Mouse (Mus musculus) heart, embryonic 12.5 days (tissue): Measurements from ENCODE around the gene Lmntd1. TPM values are rescaled to one million over a fixed set of nuclear protein-coding genes. Genes with fewer than 3 reads are reported as not detected.

Experiments
- ATAC-seq: fragments of 200-750 bp; cut with Nextera tagmentation; 2 replicates; pipeline ENCODE4 v1.8.0; 2017; ENCODE audit warnings: moderate TSS enrichment, moderate library complexity; ENCODE audit not compliant: insufficient number of reproducible peaks, low FRiP score
- H3K27ac ChIP-seq: fragments of 300-500 bp; sonication (generic); 2 replicates; pipeline ENCODE4 v1.5.1; 2016; ENCODE audit warnings: mild to moderate bottlenecking, moderate library complexity; ENCODE audit not compliant: poor library complexity, severe bottlenecking
- H3K27me3 ChIP-seq: fragments of 300-500 bp; sonication (generic); replicated peaks from 2 replicates; pipeline ENCODE4 v1.6.1; 2016; ENCODE audit warnings: mild to moderate bottlenecking, moderate library complexity
- H3K36me3 ChIP-seq: fragments of 300-500 bp; sonication (generic); 2 replicates; pipeline ENCODE4 v1.6.1; 2016; ENCODE audit warnings: mild to moderate bottlenecking, moderate library complexity
- H3K4me1 ChIP-seq: fragments of 300-500 bp; sonication (generic); replicated peaks from 2 replicates; pipeline ENCODE4 v1.6.1; 2016; ENCODE audit warnings: mild to moderate bottlenecking
- H3K4me2 ChIP-seq: fragments of 300-500 bp; sonication (generic); 2 replicates; pipeline ENCODE4 v1.6.1; 2016; ENCODE audit warnings: mild to moderate bottlenecking, moderate library complexity
- H3K4me3 ChIP-seq: fragments of 300-500 bp; sonication (generic); 2 replicates; pipeline ENCODE4 v1.5.1; 2016; ENCODE audit warnings: mild to moderate bottlenecking
- H3K9ac ChIP-seq: fragments of 300-500 bp; sonication (generic); 2 replicates; pipeline ENCODE4 v1.6.1; 2016; ENCODE audit warnings: mild to moderate bottlenecking, moderate library complexity
- H3K9me3 ChIP-seq: fragments of 300-500 bp; sonication (generic); replicated peaks from 2 replicates; pipeline ENCODE4 v1.6.1; 2016; ENCODE audit warnings: mild to moderate bottlenecking, moderate library complexity
- WGBS: fragments of 180-500 bp; shearing (Covaris S2); methylation state at CpG from one replicate; pipeline ENCODE4 v1.1.7; 2016; 5-methylcytosine and 5-hydroxymethylcytosine counted together
- polyA plus RNA-seq: library from polyadenylated mRNA; unstranded; fragments of >200 nt; fragmentation: Nextera tagmentation; extraction: Ambion mirVana; gene quantifications from 2 replicates; pipeline ENCODE4 v1.2.1, GENCODE M21; 2016

Lmntd1 gene
- polyA plus RNA-seq, 1 experiment from 2014 or later: 7.0 TPM

GRCm38 (mm10) chr6:145638248-145638647, 24.1 kb upstream of the Lmntd1 start:
- no peak for ATAC-seq
- Histone ChIP-seq H3K9me3 (peaks cover 16% of the 10 kb centered on the region), H3K36me3 (0 out of 2 replicates have a peak, but pooled peaks cover 2% of the 10 kb centered on the region), H3K4me2 (no peak overlapping the region), H3K27ac (no peak overlapping the region), H3K4me3 (no peak overlapping the region), H3K27me3 (no peaks in the 10 kb centered on the region), H3K4me1 (peaks cover 9% of the 10 kb centered on the region), H3K9ac (no peak overlapping the region)
- 49% methylated on average over 6 of the region's 6 CpGs for WGBS

DNA sequence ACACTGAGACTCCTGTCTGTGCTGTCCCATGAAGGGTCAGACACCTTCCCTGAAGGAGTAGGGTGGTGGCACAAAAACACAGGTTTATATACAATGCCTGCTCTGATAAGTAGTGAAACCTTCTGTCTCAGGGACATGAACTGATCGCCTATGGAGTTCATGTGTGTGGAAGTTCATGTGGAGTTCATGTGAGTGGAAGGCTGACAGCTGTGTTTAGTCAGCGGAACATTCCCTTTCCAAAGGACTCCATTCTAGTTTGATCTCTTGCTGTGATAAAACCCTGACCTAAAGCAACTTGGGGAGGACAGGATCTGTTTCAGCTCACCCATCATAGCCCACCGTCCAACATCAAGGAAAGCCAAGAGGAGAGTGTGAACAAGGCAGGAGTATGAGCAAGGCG, 22.6 kb upstream of the Lmntd1 start:
- no peak overlapping the region for H3K4me2 ChIP-seq
- 68% methylated on average over 4 of the region's 4 CpGs for WGBS
- 0 out of 2 replicates have a peak, but pooled peaks cover 2% of the 10 kb centered on the region for H3K36me3 ChIP-seq
- H3K4me3 ChIP-seq: no peak overlapping the region
- peaks cover 20% of the 10 kb centered on the region for H3K9me3 ChIP-seq
- no peak overlapping the region for H3K9ac ChIP-seq
- H3K27me3 ChIP-seq: no peaks in the 10 kb centered on the region
- peaks cover 9% of the 10 kb centered on the region for H3K4me1 ChIP-seq
- H3K27ac ChIP-seq: no peak overlapping the region
- no peak for ATAC-seq

DNA sequence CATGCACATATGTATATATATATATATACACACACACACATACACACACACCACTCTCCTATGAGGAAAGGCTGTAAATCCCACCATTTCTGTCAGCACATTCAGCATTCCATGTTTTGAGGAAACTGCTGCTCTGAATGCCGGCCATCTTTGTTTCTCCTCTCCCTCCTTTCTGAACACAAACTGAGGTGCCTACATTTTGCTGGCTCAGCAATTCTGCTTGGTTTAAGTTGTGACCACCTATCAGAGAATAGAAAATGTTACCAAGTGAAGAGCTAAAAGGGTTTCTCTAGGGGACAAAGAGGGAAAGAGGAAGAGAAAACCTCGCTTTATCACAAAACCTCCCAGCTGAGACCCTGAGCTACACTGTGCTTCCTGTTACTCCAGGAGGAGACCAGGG, 20.3 kb upstream of the Lmntd1 start:
- no peaks in the 10 kb centered on the region for H3K27me3 ChIP-seq
- peaks cover 19% of the 10 kb centered on the region for H3K4me1 ChIP-seq
- ATAC-seq: no peak
- no peak overlapping the region for H3K27ac ChIP-seq
- WGBS: 69% methylated on average over 2 of the region's 2 CpGs
- no peak overlapping the region for H3K4me2 ChIP-seq
- H3K9ac ChIP-seq: no peak overlapping the region
- peaks cover 11% of the 10 kb centered on the region for H3K9me3 ChIP-seq
- H3K4me3 ChIP-seq: no peak overlapping the region
- no peaks in the 10 kb centered on the region for H3K36me3 ChIP-seq

DNA sequence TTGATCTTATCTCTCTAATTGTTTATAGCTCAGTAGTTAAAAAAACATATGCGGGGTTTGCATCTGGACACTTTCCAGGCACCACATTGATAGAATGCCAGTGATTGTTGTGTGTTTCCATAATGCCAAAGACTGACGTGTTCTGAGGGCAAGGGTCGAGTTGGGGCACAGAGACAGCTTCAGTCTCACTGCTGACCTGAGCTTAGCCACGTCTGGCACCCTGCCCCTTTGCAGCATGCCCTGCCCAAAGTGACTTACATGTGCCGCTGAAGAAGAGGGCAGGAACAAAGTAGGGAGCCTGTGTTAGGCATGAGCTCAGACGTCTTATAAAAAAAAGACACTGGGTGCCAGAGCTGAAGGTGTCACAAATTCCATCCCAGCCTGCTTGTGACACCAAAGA, 16.1 kb upstream of the Lmntd1 start:
- Histone ChIP-seq H3K4me2 (no peak overlapping the region), H3K4me1 (peaks cover 14% of the 10 kb centered on the region), H3K9me3 (peaks cover 5% of the 10 kb centered on the region), H3K36me3 (no peaks in the 10 kb centered on the region), H3K9ac (no peak overlapping the region), H3K27me3 (no peaks in the 10 kb centered on the region), H3K27ac (no peak overlapping the region), H3K4me3 (no peak overlapping the region)
- no peak for ATAC-seq
- 37% methylated on average over 6 of the region's 6 CpGs for WGBS

GRCm38 (mm10) chr6:145623141-145623540, 9.0 kb upstream of the Lmntd1 start:
- Histone ChIP-seq H3K9me3 (no peaks in the 10 kb centered on the region), H3K27me3 (no peaks in the 10 kb centered on the region)
- 87% methylated on average over 4 of the region's 4 CpGs for WGBS

GRCm38 (mm10) chr6:145616402-145617229, 2.5 kb upstream of the Lmntd1 start:
- Histone ChIP-seq H3K4me1 (0 out of 2 replicates have a peak, but pooled peaks cover 5% of the 10 kb centered on the region), H3K9ac (no peak overlapping the region), H3K4me3 (no peak overlapping the region), H3K36me3 (no peaks in the 10 kb centered on the region), H3K27me3 (no peaks in the 10 kb centered on the region), H3K27ac (no peak overlapping the region), H3K9me3 (no peaks in the 10 kb centered on the region), H3K4me2 (no peak overlapping the region)
- 78% methylated on average over 5 of the region's 5 CpGs for WGBS
- no peak for ATAC-seq

More at GRCm38 (mm10) chr6:145623141-145623540, 9.0 kb upstream of the Lmntd1 start:
- Histone ChIP-seq H3K4me1 (no peaks in the 10 kb centered on the region), H3K27ac (no peak overlapping the region), H3K4me3 (no peak overlapping the region), H3K9ac (no peak overlapping the region), H3K4me2 (no peak overlapping the region), H3K36me3 (no peaks in the 10 kb centered on the region)
- ATAC-seq: no peak

DNA sequence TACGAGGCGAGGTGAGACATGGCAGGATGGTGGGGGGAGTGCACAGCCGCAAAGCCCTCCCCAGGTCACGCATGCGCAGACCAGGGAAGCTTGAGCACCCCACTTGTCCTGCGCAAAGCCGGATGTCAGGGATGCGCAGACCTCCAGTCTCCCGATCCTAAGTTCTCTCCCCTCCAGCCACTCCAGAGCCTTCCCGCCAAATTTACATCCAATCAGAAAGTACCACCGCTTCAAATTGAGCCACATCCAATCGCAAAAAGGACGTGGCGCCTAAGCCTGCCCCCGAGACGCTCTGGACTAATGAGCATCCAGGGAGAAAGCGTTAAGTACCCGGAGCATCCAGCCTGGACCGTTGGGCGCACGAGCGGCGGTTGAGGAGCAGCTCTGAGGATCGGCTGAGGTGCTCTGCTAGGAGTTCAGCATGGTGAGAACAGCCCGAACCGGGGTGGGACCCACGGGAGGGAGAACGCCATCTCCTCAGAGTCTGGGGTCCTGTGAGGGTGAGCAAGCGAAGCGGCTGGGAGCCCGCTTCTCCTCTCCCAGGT, 1.6 kb upstream of the Lmntd1 start, which contains the start of gene Tuba3b:
TSS of gene Tuba3b (plus strand) at position 92 of the 545 bp plus-strand sequence.
- Histone ChIP-seq H3K4me2 (no peak within 1 kb of the TSS), H3K4me1 (0 out of 2 replicates have a peak, but pooled peaks cover 5% of the 10 kb centered on the region), H3K4me3 (no peak within 1 kb of the TSS), H3K27me3 (no peaks in the 10 kb centered on the region), H3K9ac (no peak within 1 kb of the TSS), H3K9me3 (no peaks in the 10 kb centered on the region), H3K36me3 (no peaks in the 10 kb centered on the region), H3K27ac (no peak within 1 kb of the TSS)
- ATAC-seq: no peak
- WGBS: 91% methylated on average over 31 of the region's 31 CpGs

GRCm38 (mm10) chr6:145612611-145613010, 1.5 kb downstream of the Lmntd1 start:
- H3K9me3 ChIP-seq: no peaks in the 10 kb centered on the region
- no peaks in the 10 kb centered on the region for H3K27me3 ChIP-seq
- no peaks in the 10 kb centered on the region for H3K36me3 ChIP-seq
- no peak overlapping the region for H3K4me2 ChIP-seq
- ATAC-seq: no peak
- no peak overlapping the region for H3K4me3 ChIP-seq
- no peak overlapping the region for H3K9ac ChIP-seq
- no peak overlapping the region for H3K27ac ChIP-seq
- no peaks in the 10 kb centered on the region for H3K4me1 ChIP-seq
- WGBS: 82% methylated on average over 3 of the region's 3 CpGs

- Histone ChIP-seq H3K36me3 (no peaks in the 10 kb centered on the region), H3K4me2 (no peak overlapping the region), H3K27ac (no peak overlapping the region), H3K9ac (no peak overlapping the region), H3K27me3 (no peaks in the 10 kb centered on the region), H3K4me1 (no peaks in the 10 kb centered on the region), H3K4me3 (no peak overlapping the region), H3K9me3 (no peaks in the 10 kb centered on the region)
- 91% methylated on average over 5 of the region's 5 CpGs for WGBS
- no peak for ATAC-seq
These were observed 3.2 kb downstream of the Lmntd1 start for GRCm38 (mm10) chr6:145610901-145611300.

DNA sequence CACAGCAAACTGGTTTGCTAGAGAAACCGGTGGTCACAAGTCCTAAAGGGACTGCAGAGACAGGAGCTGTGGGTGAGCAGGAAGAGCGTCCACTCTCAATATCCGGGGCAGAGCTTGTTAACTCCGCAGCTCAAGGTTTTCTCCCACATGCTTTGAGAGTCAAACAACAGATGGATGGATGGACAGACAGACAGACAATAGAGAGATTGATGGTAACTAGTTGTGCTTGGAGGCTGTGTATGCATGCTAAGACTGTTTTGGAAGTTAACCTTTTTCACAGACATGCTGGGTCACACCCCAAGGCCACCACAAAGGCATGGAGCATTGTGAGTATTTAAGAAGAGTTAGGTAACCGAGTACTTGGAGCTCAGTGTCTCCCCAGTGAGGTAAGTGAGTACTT, 5.4 kb downstream of the Lmntd1 start:
- 79% methylated on average over 5 of the region's 5 CpGs for WGBS
- H3K4me2 ChIP-seq: no peak overlapping the region
- H3K4me3 ChIP-seq: no peak overlapping the region
- no peak overlapping the region for H3K9ac ChIP-seq
- H3K27me3 ChIP-seq: no peaks in the 10 kb centered on the region
- no peaks in the 10 kb centered on the region for H3K4me1 ChIP-seq
- H3K9me3 ChIP-seq: no peaks in the 10 kb centered on the region
- ATAC-seq: no peak
- H3K27ac ChIP-seq: no peak overlapping the region
- H3K36me3 ChIP-seq: no peaks in the 10 kb centered on the region

GRCm38 (mm10) chr6:145607746-145608145, 6.4 kb downstream of the Lmntd1 start:
- H3K4me2 ChIP-seq: no peak overlapping the region
- no peak overlapping the region for H3K4me3 ChIP-seq
- H3K4me1 ChIP-seq: no peaks in the 10 kb centered on the region
- no peaks in the 10 kb centered on the region for H3K27me3 ChIP-seq
- no peak for ATAC-seq
- WGBS: 79% methylated on average over 4 of the region's 4 CpGs
- no peak overlapping the region for H3K27ac ChIP-seq
- H3K36me3 ChIP-seq: no peaks in the 10 kb centered on the region
- no peak overlapping the region for H3K9ac ChIP-seq
- no peaks in the 10 kb centered on the region for H3K9me3 ChIP-seq
